Mouse (Mus musculus) liver, postnatal 0 days (tissue): ENCODE data around the gene Kif2c.

Experiments used
- CTCF ChIP-seq: sonication (generic); IDR thresholded peaks from 2 replicates; pipeline ENCODE4 v1.5.1; 2016; ENCODE audit warnings: antibody characterized with exemption, low read depth
- EP300 ChIP-seq: IDR thresholded peaks from 2 replicates; pipeline ENCODE4 v1.6.1; 2016; ENCODE audit warnings: antibody characterized with exemption, low read depth, mild to moderate bottlenecking

- TF ChIP-seq CTCF (no peak), EP300 (no peak)
Measured at GRCm38 (mm10) chr4:117202992-117203354, 20.5 kb upstream of the Kif2c start.
